Mouse (Mus musculus) central nervous system, embryonic 14 days (tissue): ENCODE data around the gene Abhd14a. TPM values are rescaled to one million over a fixed set of nuclear protein-coding genes. Genes with fewer than 3 reads are reported as not detected.

Source experiments
- polyA plus RNA-seq: library from polyadenylated mRNA; depleted of rRNA; stranded (reverse); fragments of >200 nt; gene quantifications from 2 replicates; pipeline ENCODE4 v1.2.3, GENCODE M21; 2012; rRNA removed

Gene Abhd14a
- 56.2 and 65.9 TPM in 2 replicates for polyA plus RNA-seq

GRCm38 (mm10) chr9:106447348-106447747, at the start of gene Abhd14a, which contains the start of gene Abhd14b:
Gene Abhd14a (minus strand): TSS chr9:106447678.
Gene Abhd14b (plus strand): TSS chr9:106447459.

GRCm38 (mm10) chr9:106476924-106477484, 29.5 kb upstream of the Abhd14a start, which contains the start of gene Parp3:
Gene Parp3 (minus strand): TSS chr9:106476949.

GRCm38 (mm10) chr9:106475663-106476001, 28.2 kb upstream of the Abhd14a start, which contains the start of gene Rrp9:
Gene Rrp9 (plus strand): TSS chr9:106475963.

GRCm38 (mm10) chr9:106465571-106466200, 18.2 kb upstream of the Abhd14a start, which contains the start of gene Gpr62:
Gene Gpr62 (minus strand): TSS chr9:106465938.

GRCm38 (mm10) chr9:106453271-106454070, 6.0 kb upstream of the Abhd14a start, which contains the start of gene Pcbp4:
Gene Pcbp4 (plus strand): TSS chr9:106453291.

GRCm38 (mm10) chr9:106429221-106430014, 18.1 kb downstream of the Abhd14a start, which contains the start of gene Rpl29:
Gene Rpl29 (plus strand): TSS chr9:106429454.

Other genes with a start within 250 kb of the Abhd14a start
- 29.6 and 45.3 TPM in 2 replicates for gene Ppm1m, start 247.9 kb downstream of the Abhd14a start, polyA plus RNA-seq
- gene Twf2, start 244.6 kb downstream of the Abhd14a start, polyA plus RNA-seq = 54.7 and 57.8 TPM in 2 replicates
- gene Tlr9, start 225.1 kb downstream of the Abhd14a start, polyA plus RNA-seq = 0.41 and 0.50 TPM in 2 replicates
- 88.5 and 96.6 TPM in 2 replicates for gene Alas1, start 199.0 kb downstream of the Abhd14a start, polyA plus RNA-seq
- gene Poc1a, start 166.6 kb downstream of the Abhd14a start, polyA plus RNA-seq = 12.0 and 12.3 TPM in 2 replicates
- gene Dusp7, start 79.0 kb downstream of the Abhd14a start, polyA plus RNA-seq = 33.3 and 48.3 TPM in 2 replicates
- 818 and 832 TPM in 2 replicates for gene Rpl29, start 18.2 kb downstream of the Abhd14a start, polyA plus RNA-seq
- gene Acy1, start 9.4 kb downstream of the Abhd14a start, polyA plus RNA-seq = 22.9 and 23.0 TPM in 2 replicates
- gene Abhd14b, start 219 bp downstream of the Abhd14a start, polyA plus RNA-seq = 15.2 and 23.0 TPM in 2 replicates
- gene Pcbp4, start 5.6 kb upstream of the Abhd14a start, polyA plus RNA-seq = 528 and 567 TPM in 2 replicates
- 0.29 and 0.65 TPM in 2 replicates for gene Gpr62, start 18.3 kb upstream of the Abhd14a start, polyA plus RNA-seq
- gene Rrp9, start 28.3 kb upstream of the Abhd14a start, polyA plus RNA-seq = 44.2 and 44.7 TPM in 2 replicates
- gene Parp3, start 29.3 kb upstream of the Abhd14a start, polyA plus RNA-seq = 2.0 and 3.3 TPM in 2 replicates
- gene Iqcf1, start 52.3 kb upstream of the Abhd14a start, polyA plus RNA-seq = not detected in 2 replicates
- gene Iqcf5, start 66.9 kb upstream of the Abhd14a start, polyA plus RNA-seq = not detected in 2 replicates
- not detected in 2 replicates for gene Iqcf3, start 114.0 kb upstream of the Abhd14a start, polyA plus RNA-seq
- not detected in 2 replicates for gene Iqcf4, start 123.3 kb upstream of the Abhd14a start, polyA plus RNA-seq
- not detected in 2 replicates for gene Iqcf6, start 178.9 kb upstream of the Abhd14a start, polyA plus RNA-seq
- 7.3 and 7.7 TPM in 2 replicates for gene Grm2, start 208.4 kb upstream of the Abhd14a start, polyA plus RNA-seq
- gene Tex264, start 238.2 kb upstream of the Abhd14a start, polyA plus RNA-seq = 41.9 and 48.5 TPM in 2 replicates